Mouse (Mus musculus) hindbrain, embryonic 15.5 days (tissue): ENCODE results near the gene Pex12. TPM values are rescaled to one million over a fixed set of nuclear protein-coding genes. Genes with fewer than 3 reads are reported as not detected.

Experiments used
- polyA plus RNA-seq: library from polyadenylated mRNA; unstranded; fragments of >200 nt; fragmentation: Nextera tagmentation; extraction: Ambion mirVana; gene quantifications from 2 replicates; pipeline ENCODE4 v1.2.1, GENCODE M21; 2015

The Pex12 gene
- polyA plus RNA-seq, 1 experiment from 2014 or later = 15.6 TPM

Other genes with a start within 250 kb of the Pex12 start
- gene Slfn2, start 237.5 kb downstream of the Pex12 start, polyA plus RNA-seq = 1.6 and 2.2 TPM in 2 replicates
- gene Slfn1, start 185.7 kb downstream of the Pex12 start, polyA plus RNA-seq = 0.60 TPM in 1 of 2 replicates, not detected in the other
- gene Slfn4, start 127.4 kb downstream of the Pex12 start, polyA plus RNA-seq = 0.39 TPM in 1 of 2 replicates, not detected in the other
- 0.10 and 0.31 TPM in 2 replicates for gene Slfn3, start 111.3 kb downstream of the Pex12 start, polyA plus RNA-seq
- gene Slfn14, start 15.9 kb downstream of the Pex12 start, polyA plus RNA-seq = 0.07 and 0.09 TPM in 2 replicates
- gene Ap2b1, start 3.6 kb downstream of the Pex12 start, polyA plus RNA-seq = 111 and 117 TPM in 2 replicates
- gene Rasl10b, start 106.6 kb upstream of the Pex12 start, polyA plus RNA-seq = 44.2 and 48.6 TPM in 2 replicates
- gene Gas2l2, start 126.9 kb upstream of the Pex12 start, polyA plus RNA-seq = 0.41 and 0.91 TPM in 2 replicates
- 0.42 and 0.78 TPM in 2 replicates for gene 1700020L24Rik, start 135.1 kb upstream of the Pex12 start, polyA plus RNA-seq
- 4.2 TPM in 2 replicates for gene Mmp28, start 160.5 kb upstream of the Pex12 start, polyA plus RNA-seq
- 9.9 and 12.2 TPM in 2 replicates for gene Taf15, start 170.5 kb upstream of the Pex12 start, polyA plus RNA-seq
- not detected in 2 replicates for gene Heatr9, start 219.6 kb upstream of the Pex12 start, polyA plus RNA-seq
- 1.3 TPM in 1 of 2 replicates, not detected in the other for gene Ccl5, start 227.9 kb upstream of the Pex12 start, polyA plus RNA-seq